Mouse (Mus musculus) MEL (cell line): Measurements from ENCODE around the gene Slc22a8. TPM values are rescaled to one million over a fixed set of nuclear protein-coding genes. Genes with fewer than 3 reads are reported as not detected.

Experiments used
- DNase-seq: peaks from one replicate; pipeline ENCODE4 v3.0.0; 2011; ENCODE audit warnings: low read depth, low spot score
- H3K27ac ChIP-seq: 2 replicates; pipeline ENCODE4 v1.5.1; 2012; ENCODE audit warnings: low read depth, mild to moderate bottlenecking, control low read depth, low read length, moderate library complexity; ENCODE audit not compliant: control insufficient read depth
- H3K27me3 ChIP-seq, 2 experiments: fragments of 150-350 bp in 1 of 2; sonication (generic) in 1 of 2; 2 replicates each; pipeline ENCODE4 v1.6.1; 2012; ENCODE audit warnings: low read length in 2 of 2, mild to moderate bottlenecking in 2 of 2, improper control_type of control experiment in 1 of 2, moderate library complexity in 1 of 2; ENCODE audit not compliant: insufficient read depth in 2 of 2, control insufficient read depth in 1 of 2
- H3K36me3 ChIP-seq, 2 experiments: 2 replicates each; pipeline ENCODE4 v1.6.1; 2012 to 2014; ENCODE audit warnings: low read length in 2 of 2, improper control_type of control experiment in 1 of 2, inconsistent platforms in 1 of 2, mild to moderate bottlenecking in 1 of 2; ENCODE audit not compliant: insufficient read depth in 2 of 2, control insufficient read depth in 1 of 2
- H3K4me1 ChIP-seq, 2 experiments: fragments of 150-350 bp in 1 of 2; sonication (generic) in 1 of 2; 2 replicates each; pipeline ENCODE4 v1.6.1; 2012; ENCODE audit warnings: low read length in 2 of 2, improper control_type of control experiment in 1 of 2, mild to moderate bottlenecking in 1 of 2; ENCODE audit not compliant: insufficient read depth in 2 of 2, control insufficient read depth in 1 of 2
- H3K4me3 ChIP-seq, 2 experiments: fragments of 150-350 bp in 1 of 2; sonication (generic) in 1 of 2; 2 replicates each; pipeline ENCODE4 v1.5.1; 2012; ENCODE audit warnings: low read depth in 2 of 2, low read length in 2 of 2, mild to moderate bottlenecking in 2 of 2, moderate library complexity in 2 of 2, control low read depth in 1 of 2, improper control_type of control experiment in 1 of 2; ENCODE audit not compliant: control insufficient read depth in 1 of 2, insufficient read depth in 1 of 2
- H3K79me2 ChIP-seq: 2 replicates; pipeline ENCODE4 v1.6.1; 2012; ENCODE audit warnings: mild to moderate bottlenecking, low read length, moderate library complexity; ENCODE audit not compliant: control insufficient read depth, poor library complexity, insufficient read depth
- H3K9ac ChIP-seq: 2 replicates; pipeline ENCODE4 v1.6.1; 2012; ENCODE audit warnings: low read depth, mild to moderate bottlenecking, control low read depth, low read length, moderate library complexity; ENCODE audit not compliant: control insufficient read depth, poor library complexity, severe bottlenecking
- H3K9me3 ChIP-seq: fragments of 150-350 bp; sonication (generic); replicated peaks from 2 replicates; pipeline ENCODE4 v1.6.1; 2012; ENCODE audit warnings: mild to moderate bottlenecking, low read length, improper control_type of control experiment, moderate library complexity; ENCODE audit not compliant: insufficient read depth
- CHD1 ChIP-seq: IDR thresholded peaks from 2 replicates; pipeline ENCODE4 v1.6.1; 2012; ENCODE audit warnings: low read depth, mild to moderate bottlenecking, inconsistent platforms, low read length, improper control_type of control experiment
- CHD2 ChIP-seq: IDR thresholded peaks from 2 replicates; pipeline ENCODE4 v1.6.1; 2011; ENCODE audit warnings: low read length, improper control_type of control experiment
- CTCF ChIP-seq, 3 experiments: IDR thresholded peaks in 2 of 3; conservative IDR thresholded peaks in 1 of 3; 2 replicates each; pipeline ENCODE4 v1.5.1; 2011 to 2012; ENCODE audit warnings: low read length in 3 of 3, low read depth in 2 of 3, mild to moderate bottlenecking in 2 of 3, improper control_type of control experiment in 1 of 3, inconsistent platforms in 1 of 3, mixed read lengths in 1 of 3, moderate library complexity in 1 of 3; ENCODE audit not compliant: control insufficient read depth in 1 of 3, insufficient read depth in 1 of 3, poor library complexity in 1 of 3, severe bottlenecking in 1 of 3
- ETS1 ChIP-seq: IDR thresholded peaks from 2 replicates; pipeline ENCODE4 v1.6.1; 2012; ENCODE audit warnings: low read depth, mild to moderate bottlenecking, inconsistent platforms, low read length, improper control_type of control experiment, moderate library complexity
- GABPA ChIP-seq: IDR thresholded peaks from 2 replicates; pipeline ENCODE4 v1.6.1; 2012; ENCODE audit warnings: low read depth, mild to moderate bottlenecking, inconsistent platforms, low read length, improper control_type of control experiment, moderate library complexity
- GATA1 ChIP-seq: IDR thresholded peaks from 2 replicates; pipeline ENCODE4 v1.6.1; 2011; ENCODE audit warnings: low read depth, low read length, improper control_type of control experiment
- MAZ ChIP-seq: IDR thresholded peaks from 2 replicates; pipeline ENCODE4 v1.6.1; 2012; ENCODE audit warnings: low read depth, mild to moderate bottlenecking, inconsistent platforms, low read length, improper control_type of control experiment
- NELFE ChIP-seq: IDR thresholded peaks from 2 replicates; pipeline ENCODE4 v1.6.1; 2011; ENCODE audit warnings: low read depth, low read length, improper control_type of control experiment
- POLR2A ChIP-seq, 2 experiments: IDR thresholded peaks; 2 replicates each; pipeline ENCODE4 v1.6.1; 2011 to 2012; ENCODE audit warnings: low read length in 2 of 2, mild to moderate bottlenecking in 2 of 2, control low read depth in 1 of 2, improper control_type of control experiment in 1 of 2, low read depth in 1 of 2, moderate library complexity in 1 of 2; ENCODE audit not compliant: control insufficient read depth in 1 of 2, insufficient read depth in 1 of 2, poor library complexity in 1 of 2
- RAD21 ChIP-seq: IDR thresholded peaks from 2 replicates; pipeline ENCODE4 v1.6.1; 2011; ENCODE audit warnings: mild to moderate bottlenecking, low read depth, low read length, improper control_type of control experiment
- SIN3A ChIP-seq: IDR thresholded peaks from 2 replicates; pipeline ENCODE4 v1.6.1; 2012; ENCODE audit warnings: low read length, improper control_type of control experiment, inconsistent platforms
- SMC3 ChIP-seq: IDR thresholded peaks from 2 replicates; pipeline ENCODE4 v1.6.1; 2011; ENCODE audit warnings: low read depth, low read length, improper control_type of control experiment
- TCF12 ChIP-seq: IDR thresholded peaks from 2 replicates; pipeline ENCODE4 v1.6.1; 2014; ENCODE audit warnings: low read depth, mild to moderate bottlenecking, inconsistent platforms, low read length, improper control_type of control experiment, moderate library complexity
- UBTF ChIP-seq: IDR thresholded peaks from 2 replicates; pipeline ENCODE4 v1.6.1; 2012; ENCODE audit warnings: low read depth, mild to moderate bottlenecking, inconsistent platforms, low read length, improper control_type of control experiment, moderate library complexity, borderline replicate concordance; ENCODE audit not compliant: insufficient read depth
- USF1 ChIP-seq: IDR thresholded peaks from 2 replicates; pipeline ENCODE4 v1.6.1; 2014; ENCODE audit warnings: low read depth, mild to moderate bottlenecking, inconsistent platforms, low read length, improper control_type of control experiment, moderate library complexity
- USF2 ChIP-seq, 2 experiments: IDR thresholded peaks; 2 replicates each; pipeline ENCODE4 v1.6.1; 2011 to 2012; ENCODE audit warnings: improper control_type of control experiment in 2 of 2, low read length in 2 of 2, borderline replicate concordance in 1 of 2, inconsistent platforms in 1 of 2, low read depth in 1 of 2, mild to moderate bottlenecking in 1 of 2; ENCODE audit not compliant: insufficient read depth in 1 of 2
- ZMIZ1 ChIP-seq: IDR thresholded peaks from 2 replicates; pipeline ENCODE4 v1.6.1; 2012; ENCODE audit warnings: low read depth, mild to moderate bottlenecking, inconsistent platforms, low read length, improper control_type of control experiment, moderate library complexity
- polyA plus RNA-seq, 2 experiments: library from polyadenylated mRNA; stranded (reverse) in 1 of 2; unstranded in 1 of 2; fragments of >175 nt in 1 of 2; fragments of >200 nt in 1 of 2; gene quantifications; 2 replicates each; pipeline versions ENCODE4 v1.2.1 to v1.2.4; 2012; ENCODE audit warnings: low replicate concordance in 2 of 2, low read depth in 1 of 2; ENCODE audit not compliant: insufficient read length in 2 of 2, insufficient read depth in 1 of 2, missing spikeins in 1 of 2
- total RNA-seq: library from RNA; depleted of rRNA; stranded (reverse); fragments of 300-350 nt; gene quantifications from 2 replicates; pipeline ENCODE4 v1.2.3, GENCODE M21; 2012; rRNA removed

The Slc22a8 gene
- total and polyA plus RNA-seq, 3 experiments, result not detected

GRCm38 (mm10) chr19:8655833-8656232 is 64.8 kb downstream of the Slc22a8 start:
- no peaks in the 10 kb centered on the region for H3K9me3 ChIP-seq
- no peak for TF ChIP-seq CHD2
- TF ChIP-seq RAD21, result no peak
- no peak for TF ChIP-seq SMC3
- no peak for TF ChIP-seq GATA1
- TF ChIP-seq TCF12, result no peak
- TF ChIP-seq GABPA, result no peak
- TF ChIP-seq UBTF, result no peak
- TF ChIP-seq SIN3A, result no peak
- no peak for TF ChIP-seq CHD1

GRCm38 (mm10) chr19:8656341-8656740 is 65.3 kb downstream of the Slc22a8 start:
- no peak overlapping the region for H3K27ac ChIP-seq
- no peak for DNase-seq
- no peaks in the 10 kb centered on the region for H3K9me3 ChIP-seq
- no peaks in the 10 kb centered on the region for H3K4me1 ChIP-seq
- no peak overlapping the region for H3K9ac ChIP-seq
- no peaks in the 10 kb centered on the region for H3K36me3 ChIP-seq
- peaks cover 3 to 4% of the 10 kb centered on the region in 2 experiments; a peak in 3 of 4 replicates for H3K27me3 ChIP-seq
- no peak for TF ChIP-seq POLR2A (IDR thresholded peaks at IDR 0.05; ENCODE audit: control insufficient read depth in 1 of 2, insufficient read depth in 1 of 2, low read depth in 1 of 2, low read length in 2 of 2, poor library complexity in 1 of 2)
- no peak for TF ChIP-seq GATA1
- TF ChIP-seq MAZ, result no peak
- TF ChIP-seq CHD2, result no peak
- TF ChIP-seq USF2 (IDR thresholded peaks at IDR 0.05; ENCODE audit: borderline replicate concordance in 1 of 2, insufficient read depth in 1 of 2, low read depth in 1 of 2, low read length in 2 of 2), result no peak
- no peak for TF ChIP-seq CTCF (IDR thresholded peaks at IDR 0.05 in 2 of 3, conservative IDR thresholded peaks at IDR 0.05 in 1 of 3; ENCODE audit: control insufficient read depth in 1 of 3, insufficient read depth in 1 of 3, low read depth in 2 of 3, low read length in 3 of 3, poor library complexity in 1 of 3, severe bottlenecking in 1 of 3)
- no peak for TF ChIP-seq ETS1
- no peak for TF ChIP-seq NELFE
- TF ChIP-seq USF1, result no peak
- TF ChIP-seq ZMIZ1, result no peak
- TF ChIP-seq, all 39 proteins: peak for 0
- Histone ChIP-seq H3K79me2 (no peaks in the 10 kb centered on the region), H3K4me3 (no peak overlapping the region)

More at GRCm38 (mm10) chr19:8655833-8656232, 64.8 kb downstream of the Slc22a8 start:
- no peaks in the 10 kb centered on the region for H3K79me2 ChIP-seq
- H3K9ac ChIP-seq, result no peak overlapping the region
- H3K4me1 ChIP-seq, result no peaks in the 10 kb centered on the region
- H3K4me3 ChIP-seq, result no peak overlapping the region
- no peaks in the 10 kb centered on the region for H3K36me3 ChIP-seq
- DNase-seq, result no peak
- no peak overlapping the region for H3K27ac ChIP-seq
- peaks cover 3 to 4% of the 10 kb centered on the region in 2 experiments; a peak in 3 of 4 replicates for H3K27me3 ChIP-seq

Other genes starting within 250 kb of the Slc22a8 start
- gene Slc22a30, start 186.1 kb upstream of the Slc22a8 start, total RNA-seq, result not detected in 2 replicates
- not detected for gene Slc22a30, start 186.1 kb upstream of the Slc22a8 start, polyA plus RNA-seq
- gene Slc22a6, start 26.8 kb downstream of the Slc22a8 start, total RNA-seq, result not detected in 2 replicates
- not detected for gene Slc22a6, start 26.8 kb downstream of the Slc22a8 start, polyA plus RNA-seq
- under 0.01 TPM in 1 of 2 replicates, not detected in the other for gene Chrm1, start 72.5 kb downstream of the Slc22a8 start, total RNA-seq
- gene Chrm1, start 72.5 kb downstream of the Slc22a8 start, polyA plus RNA-seq, result under 1 TPM in 1 of 2 experiments, not detected in 1; 0.01 TPM
- 164 and 253 TPM in 2 replicates for gene Slc3a2, start 132.1 kb downstream of the Slc22a8 start, total RNA-seq
- 100 to 1,000 TPM; 428 to 670 TPM for gene Slc3a2, start 132.1 kb downstream of the Slc22a8 start, polyA plus RNA-seq
- 158 and 208 TPM in 2 replicates for gene Wdr74, start 144.6 kb downstream of the Slc22a8 start, total RNA-seq
- gene Wdr74, start 144.6 kb downstream of the Slc22a8 start, polyA plus RNA-seq, result 100 to 1,000 TPM; 208 to 803 TPM
- gene 1700092M07Rik, start 149.5 kb downstream of the Slc22a8 start, total RNA-seq, result 3.0 and 3.3 TPM in 2 replicates
- gene 1700092M07Rik, start 149.5 kb downstream of the Slc22a8 start, polyA plus RNA-seq, result 1 to 10 TPM in 1 of 2 experiments, not detected in 1; 4.3 TPM
- 27.5 and 28.7 TPM in 2 replicates for gene Stx5a, start 150.2 kb downstream of the Slc22a8 start, total RNA-seq
- 10 to 100 TPM in 1 of 2 experiments, not detected in 1; 50.0 TPM for gene Stx5a, start 150.2 kb downstream of the Slc22a8 start, polyA plus RNA-seq
- 107 and 122 TPM in 2 replicates for gene Nxf1, start 165.8 kb downstream of the Slc22a8 start, total RNA-seq
- 100 to 1,000 TPM; 231 to 296 TPM for gene Nxf1, start 165.8 kb downstream of the Slc22a8 start, polyA plus RNA-seq
- 7.5 and 7.8 TPM in 2 replicates for gene Tmem223, start 179.7 kb downstream of the Slc22a8 start, total RNA-seq
- 10 to 100 TPM in 1 of 2 experiments, not detected in 1; 23.2 TPM for gene Tmem223, start 179.7 kb downstream of the Slc22a8 start, polyA plus RNA-seq
- 49.2 and 60.0 TPM in 2 replicates for gene Tmem179b, start 183.2 kb downstream of the Slc22a8 start, total RNA-seq
- 100 to 1,000 TPM in 1 of 2 experiments, not detected in 1; 101 TPM for gene Tmem179b, start 183.2 kb downstream of the Slc22a8 start, polyA plus RNA-seq
- gene Taf6l, start 195.2 kb downstream of the Slc22a8 start, total RNA-seq, result 15.3 and 18.3 TPM in 2 replicates
- gene Taf6l, start 195.2 kb downstream of the Slc22a8 start, polyA plus RNA-seq, result 10 to 100 TPM in 1 of 2 experiments, not detected in 1; 25.5 TPM
- 165 and 188 TPM in 2 replicates for gene Polr2g, start 207.3 kb downstream of the Slc22a8 start, total RNA-seq
- gene Polr2g, start 207.3 kb downstream of the Slc22a8 start, polyA plus RNA-seq, result 100 to 1,000 TPM in 1 of 2 experiments, not detected in 1; 181 TPM
- 2.6 and 2.9 TPM in 2 replicates for gene Zbtb3, start 211.3 kb downstream of the Slc22a8 start, total RNA-seq
- 1 to 10 TPM in 1 of 2 experiments, not detected in 1; 2.4 TPM for gene Zbtb3, start 211.3 kb downstream of the Slc22a8 start, polyA plus RNA-seq
- 22.9 and 24.2 TPM in 2 replicates for gene Ttc9c, start 228.1 kb downstream of the Slc22a8 start, total RNA-seq
- 10 to 100 TPM in 1 of 2 experiments, not detected in 1; 29.8 TPM for gene Ttc9c, start 228.1 kb downstream of the Slc22a8 start, polyA plus RNA-seq
- gene Hnrnpul2, start 228.8 kb downstream of the Slc22a8 start, total RNA-seq, result 39.4 and 44.6 TPM in 2 replicates
- gene Hnrnpul2, start 228.8 kb downstream of the Slc22a8 start, polyA plus RNA-seq, result 100 to 1,000 TPM; 106 to 174 TPM
- 0.23 TPM in 1 of 2 replicates, not detected in the other for gene AC129217.1, start 238.5 kb downstream of the Slc22a8 start, total RNA-seq
- 10 to 100 TPM in 1 of 2 experiments, not detected in 1; 53.4 TPM for gene AC129217.1, start 238.5 kb downstream of the Slc22a8 start, polyA plus RNA-seq
- 26.0 and 29.5 TPM in 2 replicates for gene Bscl2, start 246.2 kb downstream of the Slc22a8 start, total RNA-seq
- gene Bscl2, start 246.2 kb downstream of the Slc22a8 start, polyA plus RNA-seq, result 10 to 100 TPM in 1 of 2 experiments, not detected in 1; 51.3 TPM
- 0.15 and 0.29 TPM in 2 replicates for gene Gng3, start 247.9 kb downstream of the Slc22a8 start, total RNA-seq
- gene Gng3, start 247.9 kb downstream of the Slc22a8 start, polyA plus RNA-seq, result 1 to 10 TPM in 1 of 2 experiments, not detected in 1; 2.5 TPM